Mouse (Mus musculus): ENCODE results near the gene Tfpt.
A peak's percentile ranks its signal among the peaks of the same experiment; 100 is the strongest.
"Not testable (repeated sequence)": the region's sequence is repeated elsewhere in the genome, so short reads cannot be mapped to it uniquely, and the experiment has no call there.

Tfpt gene

GRCm38 (mm10) chr7:3616389-3617241, 13.1 kb downstream of the Tfpt start:
- no peak for DNase-seq

GRCm38 (mm10) chr7:3616057-3616388, 13.7 kb downstream of the Tfpt start, which contains the start of gene Oscar:
Oscar (minus strand) TSS chr7:3616157.
- DNase-seq = no peak

GRCm38 (mm10) chr7:3614021-3614420, 15.7 kb downstream of the Tfpt start:
- DNase-seq = no peak

- DNase-seq = no peak
Observed at GRCm38 (mm10) chr7:3611006-3611405, 18.7 kb downstream of the Tfpt start.

- no peak for DNase-seq
Observed at GRCm38 (mm10) chr7:3610437-3610836, 19.3 kb downstream of the Tfpt start.

- peak; percentile 34 to 45 for DNase-seq
Observed at GRCm38 (mm10) chr7:3609082-3609481, 20.6 kb downstream of the Tfpt start.

GRCm38 (mm10) chr7:3608668-3609067, 21.1 kb downstream of the Tfpt start:
- DNase-seq = no peak

GRCm38 (mm10) chr7:3607391-3607790, 22.3 kb downstream of the Tfpt start:
- no peak for DNase-seq

GRCm38 (mm10) chr7:3606798-3607197, 22.9 kb downstream of the Tfpt start:
- peak in 1 of 2 experiments; percentile 21 for DNase-seq

- DNase-seq = peak in 1 of 2 experiments; percentile 75
Observed at GRCm38 (mm10) chr7:3601119-3601518, 28.6 kb downstream of the Tfpt start.

- DNase-seq = not testable (repeated sequence)
Observed at GRCm38 (mm10) chr7:3597755-3598154, 32.0 kb downstream of the Tfpt start.

GRCm38 (mm10) chr7:3595146-3595545, 34.6 kb downstream of the Tfpt start:
- peak in 1 of 2 experiments; percentile 29 for DNase-seq

GRCm38 (mm10) chr7:3594686-3595085, 35.0 kb downstream of the Tfpt start:
- no peak for DNase-seq

- DNase-seq = no peak
Observed at GRCm38 (mm10) chr7:3593855-3594254, 35.9 kb downstream of the Tfpt start.

GRCm38 (mm10) chr7:3591534-3591933, 38.2 kb downstream of the Tfpt start:
- no peak for DNase-seq

GRCm38 (mm10) chr7:3590550-3590949, 39.2 kb downstream of the Tfpt start:
- DNase-seq = no peak

GRCm38 (mm10) chr7:3587292-3587691, 42.4 kb downstream of the Tfpt start:
- DNase-seq = no peak

GRCm38 (mm10) chr7:3586255-3586654, 43.5 kb downstream of the Tfpt start:
- DNase-seq = no peak

GRCm38 (mm10) chr7:3585763-3586162, 44.0 kb downstream of the Tfpt start:
- no peak for DNase-seq

- no peak for DNase-seq
Observed at GRCm38 (mm10) chr7:3580029-3580428, 49.7 kb downstream of the Tfpt start.

GRCm38 (mm10) chr7:3578952-3579546, 50.7 kb downstream of the Tfpt start:
- no peak for DNase-seq

- no peak for DNase-seq
Observed at GRCm38 (mm10) chr7:3578196-3578595, 51.5 kb downstream of the Tfpt start.

- DNase-seq = no peak
Observed at GRCm38 (mm10) chr7:3576354-3577124, 53.2 kb downstream of the Tfpt start.

GRCm38 (mm10) chr7:3574216-3574615, 55.5 kb downstream of the Tfpt start:
- DNase-seq = no peak
